Mouse (Mus musculus): ENCODE data around the gene B4galt4.

B4galt4 gene

DNA sequence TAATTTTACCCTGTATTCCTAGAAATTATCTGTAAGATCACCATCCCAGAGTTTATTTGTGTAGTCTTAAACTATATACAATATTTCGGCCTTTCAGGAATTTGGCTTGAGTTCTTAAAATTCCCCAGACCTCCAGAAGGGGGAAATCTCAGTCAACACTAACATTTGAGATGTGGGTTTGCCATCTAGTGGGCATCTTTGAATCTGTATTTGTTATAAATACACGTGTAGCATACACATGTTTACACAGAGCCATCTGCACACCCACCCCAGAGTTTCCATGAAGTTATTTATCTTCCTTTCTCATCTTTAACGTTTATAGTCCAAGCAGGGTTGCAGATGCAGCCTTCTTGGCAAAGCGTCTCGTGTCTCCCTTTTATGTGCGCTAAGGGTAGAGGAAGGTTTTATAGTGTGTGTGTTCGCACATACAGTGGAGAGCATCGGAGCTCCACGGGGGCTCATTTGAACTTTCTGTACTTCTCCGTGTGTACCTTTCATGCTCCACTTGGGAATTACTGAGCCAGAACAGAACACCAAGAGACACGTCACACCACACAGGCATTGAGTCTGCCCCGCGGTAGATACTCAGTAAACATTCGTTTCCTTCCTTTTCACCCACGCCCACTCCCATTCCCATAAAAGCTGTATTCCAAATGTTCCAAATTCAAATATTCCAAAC, 12.3 kb upstream of the B4galt4 start:
- DNase-seq = no peak

DNA sequence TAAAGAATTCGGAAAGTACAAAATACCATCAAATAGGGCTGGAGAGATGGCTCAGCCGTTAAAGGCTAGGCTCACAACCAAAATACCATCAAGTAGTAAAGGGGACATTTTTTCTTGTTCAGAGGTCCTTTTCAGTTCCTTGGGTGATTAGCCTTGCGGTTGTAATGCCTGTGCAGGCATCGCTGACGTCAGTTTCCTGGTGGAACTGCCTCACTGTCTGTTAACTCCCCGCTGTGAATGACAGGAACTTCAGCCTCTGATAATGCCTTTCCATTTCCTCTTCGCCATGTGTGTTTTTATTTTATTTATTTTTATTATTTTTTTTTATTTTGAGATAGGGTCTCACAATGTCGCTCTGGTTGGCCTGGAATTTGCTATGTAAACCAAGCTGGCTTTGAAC, 11.1 kb upstream of the B4galt4 start:
- DNase-seq = no peak

DNA sequence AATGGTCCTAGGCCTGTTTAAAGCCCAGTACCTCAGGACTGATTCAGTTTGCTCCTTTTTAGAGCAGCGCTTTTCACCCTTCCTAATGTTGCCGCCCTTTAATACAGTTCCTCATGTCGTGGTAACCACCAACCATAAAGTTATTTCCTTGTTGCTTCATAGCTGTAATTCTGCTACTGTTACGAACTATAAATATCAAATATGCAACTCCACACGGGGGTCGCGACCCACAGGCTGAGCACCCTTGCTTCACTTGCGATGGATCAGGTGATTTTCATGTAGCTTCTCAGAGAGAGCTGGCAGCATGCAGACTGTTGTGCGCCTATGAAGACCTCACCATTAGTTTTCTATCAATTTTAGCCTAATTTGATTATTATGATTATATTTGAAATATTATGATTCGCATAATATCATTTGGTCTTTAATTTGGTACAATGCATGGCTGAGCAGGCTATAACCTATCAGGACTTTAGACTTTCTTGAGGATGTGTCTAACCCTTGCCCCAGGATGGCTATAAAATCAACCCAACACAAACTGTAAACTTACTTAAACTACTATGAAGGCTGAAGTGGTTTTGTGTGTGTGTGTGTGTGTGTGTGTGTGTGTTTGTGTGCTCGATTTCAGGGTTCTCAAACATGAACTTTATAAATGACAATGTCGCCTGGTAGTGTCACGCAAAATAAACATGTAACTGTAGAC, 710 bp upstream of the B4galt4 start:
- DNase-seq = no peak

DNA sequence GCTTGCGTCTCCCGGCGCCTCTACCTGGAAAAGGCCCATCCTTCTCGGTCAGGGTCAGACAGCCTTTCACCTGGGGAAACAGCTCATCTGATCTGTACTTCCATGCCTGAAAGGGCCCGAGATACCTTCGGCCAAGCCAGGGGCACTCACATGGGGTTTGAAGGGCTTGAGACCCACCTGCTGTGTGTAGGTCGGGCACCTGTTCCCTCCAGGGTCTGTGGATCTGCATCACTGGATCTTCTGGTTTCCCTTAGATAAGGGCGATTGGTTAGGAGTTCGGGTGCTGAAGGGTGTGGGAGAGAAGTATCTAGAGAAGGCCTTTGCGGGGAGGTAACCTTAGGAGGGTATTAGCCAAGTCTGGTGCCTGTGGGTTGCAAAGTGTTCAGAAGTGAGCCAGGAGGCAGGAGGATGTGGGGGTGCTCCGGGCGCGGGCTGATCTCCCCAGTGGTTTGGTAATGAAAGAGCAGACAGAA, 631 bp downstream of the B4galt4 start:
- peak; percentile 10 for DNase-seq

DNA sequence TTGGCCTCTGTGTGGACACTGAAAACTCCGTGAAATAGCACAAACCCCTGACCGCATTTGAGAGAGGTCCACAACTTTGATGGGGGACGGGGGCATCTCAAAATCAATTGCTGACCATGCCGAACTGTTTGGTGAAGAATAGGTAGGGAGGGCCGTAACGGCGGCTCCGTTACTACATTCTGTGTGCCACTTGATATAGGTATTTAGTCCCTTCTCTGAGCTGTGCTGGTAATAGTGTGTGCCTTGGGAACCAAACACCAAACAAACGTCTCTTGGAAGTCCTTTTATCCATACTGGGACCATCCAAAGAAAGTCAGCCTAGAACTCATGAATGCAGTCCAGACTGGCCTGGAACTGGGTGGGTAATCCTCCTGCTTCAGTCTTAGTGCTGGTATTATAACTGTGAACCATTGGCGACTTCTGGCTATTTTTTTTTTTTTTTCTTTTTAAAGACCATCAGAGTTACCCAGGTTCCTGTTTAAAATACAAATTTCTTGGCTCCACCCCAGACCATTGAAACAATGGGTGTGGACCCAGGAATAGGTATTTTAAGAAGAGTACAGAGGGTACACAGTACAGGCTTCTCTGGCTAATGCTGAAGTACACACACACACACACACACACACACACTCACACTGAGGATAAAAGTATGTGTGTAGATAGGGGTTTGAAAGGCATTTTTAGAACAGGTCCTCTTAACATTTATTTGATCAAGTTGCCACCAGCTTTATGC, 2.0 kb downstream of the B4galt4 start:
- DNase-seq = no peak

DNA sequence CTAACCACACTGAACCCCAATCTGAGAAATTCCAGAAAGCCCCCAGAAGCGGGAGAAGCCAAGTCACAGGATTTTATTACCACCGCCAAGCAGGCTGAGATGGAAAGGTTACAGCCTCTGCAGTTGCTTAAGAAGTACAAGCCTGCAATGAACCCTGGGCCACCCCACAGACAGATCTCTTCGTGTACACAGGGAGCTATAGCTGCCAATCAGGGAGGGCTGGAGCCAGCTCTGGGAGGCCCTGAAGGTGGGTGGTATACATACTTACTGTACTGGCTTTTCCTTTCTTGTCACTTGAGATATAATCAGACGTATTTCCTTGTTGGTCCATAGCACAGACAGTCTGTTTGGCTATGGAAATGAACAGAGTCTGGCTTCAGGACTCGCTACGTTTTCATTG, 8.7 kb downstream of the B4galt4 start:
- no peak for DNase-seq

DNA sequence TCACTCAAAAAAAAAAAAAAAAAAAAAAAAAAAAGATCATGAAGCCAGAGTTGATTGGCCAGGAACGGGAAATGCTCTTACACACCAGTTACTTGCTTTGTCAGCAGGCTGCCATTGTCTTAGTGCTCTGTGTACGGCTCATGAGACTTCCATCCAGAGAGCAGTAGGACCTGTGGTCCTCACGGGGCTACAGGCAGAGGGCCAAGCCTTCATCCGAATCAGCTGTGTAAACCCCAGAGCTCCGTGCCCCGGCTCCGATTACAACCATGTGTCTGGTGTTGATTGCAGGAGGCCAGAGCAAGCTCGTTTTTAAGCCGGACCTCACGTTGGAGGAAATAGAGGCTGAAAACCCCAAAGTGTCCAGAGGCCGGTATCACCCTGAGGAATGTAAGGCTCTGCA, 11.6 kb downstream of the B4galt4 start:
- DNase-seq = no peak

DNA sequence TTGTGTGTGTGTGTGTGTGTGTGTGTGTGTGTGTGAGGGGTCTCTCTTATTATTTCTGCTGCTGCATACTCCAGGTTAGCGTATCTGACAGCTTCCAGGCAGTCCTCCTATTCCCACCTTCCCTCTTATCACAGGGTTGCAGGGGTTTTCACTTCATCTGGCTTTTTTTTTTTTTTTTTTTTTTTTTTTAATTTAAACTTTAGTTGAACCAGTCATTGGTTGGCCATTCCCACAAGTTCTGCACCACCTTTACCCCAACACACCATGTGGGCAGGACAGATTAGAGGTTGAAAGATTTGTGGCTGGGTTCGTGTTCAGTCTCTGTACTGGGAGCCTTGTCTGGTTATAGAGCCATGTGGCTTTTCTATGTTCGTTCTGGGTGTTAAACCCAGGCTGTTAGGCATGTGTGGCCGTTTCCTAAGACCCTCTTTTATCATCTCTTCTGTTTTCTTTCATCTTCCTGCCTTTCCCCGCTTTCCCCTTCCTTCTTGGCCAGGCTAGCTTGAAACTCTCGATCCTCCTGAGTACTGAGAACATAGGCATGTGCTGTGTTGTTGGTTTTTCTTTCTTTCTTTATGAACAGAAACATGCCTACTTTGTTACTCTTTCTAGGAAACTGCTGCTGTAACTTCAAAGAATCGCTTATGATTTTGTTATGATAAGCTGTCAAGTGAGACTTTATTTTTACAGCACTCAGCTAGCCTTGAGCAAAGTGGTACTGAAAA, 13.6 kb downstream of the B4galt4 start:
- DNase-seq = no peak

DNA sequence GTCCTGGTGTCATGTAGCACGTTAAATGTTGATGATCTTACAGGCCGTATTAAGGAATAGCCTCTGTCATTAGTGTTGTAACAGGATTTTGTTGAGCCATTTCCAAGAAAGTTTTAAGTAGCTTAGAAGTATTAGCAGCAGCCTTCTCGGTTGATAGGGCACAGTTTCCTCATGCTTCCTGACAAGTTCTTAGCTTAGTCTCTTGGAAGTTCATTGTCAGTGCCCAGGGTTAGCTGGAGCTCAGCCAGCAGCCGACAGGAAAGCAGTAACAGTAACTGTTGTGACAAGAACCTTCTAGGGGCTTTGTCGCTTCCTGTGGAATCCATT, 14.1 kb downstream of the B4galt4 start:
- DNase-seq = no peak

DNA sequence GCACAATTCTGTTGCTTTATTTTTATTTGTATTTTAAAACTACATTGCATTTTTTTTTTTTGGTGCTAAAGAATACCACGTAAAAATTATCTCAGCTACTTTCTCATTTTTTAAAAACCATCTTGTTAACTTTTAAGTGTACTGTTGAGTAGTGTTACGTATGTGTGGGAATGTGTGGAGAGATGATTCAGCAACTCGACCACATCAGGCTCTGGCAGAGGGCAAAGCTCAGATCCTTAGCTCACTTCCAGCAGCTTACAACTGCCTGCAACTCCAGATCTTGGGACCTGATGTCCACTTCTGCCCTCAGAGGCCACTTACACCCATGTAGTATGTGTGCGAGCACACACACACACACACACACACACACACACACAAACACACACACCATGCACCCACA, 14.5 kb downstream of the B4galt4 start:
- no peak for DNase-seq

DNA sequence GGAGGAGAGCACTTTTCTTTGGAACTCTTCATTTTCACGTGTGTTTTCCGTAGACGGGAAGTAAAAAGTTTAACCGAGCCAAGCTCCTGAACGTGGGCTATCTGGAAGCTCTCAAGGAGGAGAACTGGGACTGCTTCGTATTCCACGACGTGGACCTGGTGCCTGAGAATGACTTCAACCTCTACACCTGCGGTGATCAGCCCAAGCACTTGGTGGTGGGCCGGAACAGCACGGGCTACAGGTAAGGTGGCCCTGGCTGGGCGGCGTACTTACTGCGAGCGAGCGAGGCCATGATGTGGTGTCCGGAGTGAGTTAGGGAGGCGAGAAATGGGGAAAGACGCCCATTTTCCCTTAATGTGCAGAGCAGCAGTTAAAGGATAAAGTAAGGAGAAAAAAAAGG, 15.6 kb downstream of the B4galt4 start:
- no peak for DNase-seq

DNA sequence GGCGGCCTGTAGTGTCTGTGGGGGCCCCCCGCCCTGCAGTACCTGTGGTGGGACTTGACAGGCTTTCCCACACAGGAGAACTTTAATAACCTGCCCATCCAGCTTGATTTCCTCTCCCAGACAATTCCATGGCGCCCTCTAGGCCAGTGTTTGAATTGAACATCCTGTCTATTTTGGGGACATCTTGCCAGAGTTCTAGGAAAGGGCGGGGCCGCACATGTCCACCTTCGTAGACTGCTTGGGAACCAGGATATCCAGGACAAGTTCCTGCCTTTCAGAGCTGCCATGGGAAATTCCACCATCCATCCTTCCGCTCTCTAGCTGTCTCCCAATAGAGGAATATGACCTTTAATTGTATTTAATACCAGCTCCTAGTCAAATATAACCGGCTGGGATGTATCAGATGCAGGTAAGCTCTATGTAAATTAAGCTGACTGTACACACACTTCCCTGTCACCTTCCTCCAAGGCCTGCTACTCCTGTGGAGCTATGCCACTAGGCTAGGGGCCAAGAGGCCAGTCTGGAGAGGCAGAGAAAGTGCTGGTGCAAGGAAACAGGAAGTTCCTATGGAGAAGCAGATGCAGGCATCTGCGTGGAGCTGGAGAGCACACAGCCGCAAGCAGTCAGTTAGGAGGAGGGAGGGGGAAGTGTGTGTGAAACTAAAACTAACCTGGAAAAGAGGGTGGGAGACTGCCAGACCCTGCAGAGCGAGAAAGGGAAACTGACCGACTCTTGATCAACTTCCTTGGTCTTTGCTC, 16.2 kb downstream of the B4galt4 start:
- no peak for DNase-seq

DNA sequence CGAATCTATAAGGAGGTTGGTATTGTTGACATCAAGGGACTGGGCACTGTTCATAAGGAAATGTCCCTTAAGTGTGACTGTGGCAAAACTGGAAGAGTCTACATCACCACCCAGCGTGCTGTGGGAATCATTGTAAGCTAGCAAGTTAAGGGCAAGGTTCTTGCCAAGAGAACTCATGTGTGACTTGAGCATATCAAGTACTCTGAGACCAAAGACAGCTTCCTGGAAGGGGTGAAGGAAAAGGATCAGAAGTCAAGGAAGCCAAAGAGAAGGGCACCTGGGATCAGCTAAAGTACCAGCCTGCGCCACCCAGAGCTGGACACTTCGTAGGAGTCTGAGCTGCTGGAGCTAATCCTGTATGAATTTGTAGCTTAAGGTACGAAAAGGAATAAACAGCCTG, 18.2 kb downstream of the B4galt4 start:
- no peak for DNase-seq

DNA sequence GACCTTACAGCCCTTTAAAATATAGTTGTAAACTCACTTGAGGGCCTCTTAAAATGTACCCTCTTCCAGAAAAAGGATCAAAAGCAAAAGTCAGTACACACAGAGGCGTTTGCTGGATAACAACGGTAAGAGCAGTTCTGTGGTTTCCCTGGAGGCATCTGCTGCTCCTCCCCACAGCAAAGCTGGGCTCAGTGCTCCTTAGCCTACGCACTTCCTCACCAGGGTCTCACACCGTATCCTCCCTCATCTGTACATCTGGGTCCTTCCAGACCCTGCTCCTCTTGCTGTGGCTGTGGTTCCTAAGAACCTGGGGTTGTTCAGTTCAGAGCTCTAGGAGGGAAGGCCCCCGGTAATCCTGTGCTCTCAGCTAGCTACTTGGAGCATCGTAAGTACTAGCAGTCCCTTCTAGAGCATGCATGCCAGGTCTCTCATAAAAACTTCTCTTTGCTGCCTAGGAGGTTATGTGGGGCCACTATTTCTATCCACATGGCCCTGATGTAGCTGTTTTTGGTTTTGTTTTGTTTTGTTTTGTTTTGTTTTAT, 18.8 kb downstream of the B4galt4 start:
- DNase-seq = no peak

DNA sequence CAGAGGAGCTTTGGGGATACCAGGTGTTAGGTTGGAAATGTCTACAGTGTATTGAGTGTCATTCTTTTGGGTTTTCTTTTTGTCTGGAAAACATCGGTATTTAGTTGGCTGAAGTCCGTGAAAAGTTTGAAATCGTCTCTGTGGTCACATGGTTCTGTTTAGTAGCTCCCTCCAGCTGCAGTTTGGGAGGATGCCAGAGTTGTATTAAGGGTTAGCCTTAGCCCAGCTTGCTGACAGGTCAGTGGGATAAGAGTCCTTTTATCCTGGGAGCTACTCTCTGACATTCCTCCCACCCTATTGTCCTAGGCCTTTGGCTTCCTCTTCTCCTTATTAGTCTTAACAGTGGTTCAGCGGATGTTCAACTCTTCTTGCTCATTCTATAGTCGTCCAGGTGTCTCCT, 19.9 kb downstream of the B4galt4 start:
- no peak for DNase-seq

DNA sequence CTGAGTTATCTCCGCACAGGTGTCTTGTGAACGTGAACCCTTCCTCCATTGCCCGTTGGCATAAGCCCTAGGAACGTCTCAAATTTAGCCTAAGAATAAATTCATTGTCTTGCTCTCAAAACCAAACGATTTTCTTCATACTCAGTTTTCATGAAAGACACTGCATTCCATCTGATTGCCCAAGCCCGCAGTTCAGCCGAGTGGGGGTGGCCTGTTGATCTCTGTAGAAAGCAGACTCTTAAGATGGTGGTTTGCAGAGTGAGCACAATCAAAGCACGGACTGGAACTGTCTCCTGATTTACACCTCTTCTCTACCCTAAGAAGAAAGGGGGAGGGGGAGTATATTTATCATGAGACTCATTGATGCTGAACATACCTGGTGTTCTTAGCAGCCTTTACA, 20.3 kb downstream of the B4galt4 start:
- DNase-seq = no peak

DNA sequence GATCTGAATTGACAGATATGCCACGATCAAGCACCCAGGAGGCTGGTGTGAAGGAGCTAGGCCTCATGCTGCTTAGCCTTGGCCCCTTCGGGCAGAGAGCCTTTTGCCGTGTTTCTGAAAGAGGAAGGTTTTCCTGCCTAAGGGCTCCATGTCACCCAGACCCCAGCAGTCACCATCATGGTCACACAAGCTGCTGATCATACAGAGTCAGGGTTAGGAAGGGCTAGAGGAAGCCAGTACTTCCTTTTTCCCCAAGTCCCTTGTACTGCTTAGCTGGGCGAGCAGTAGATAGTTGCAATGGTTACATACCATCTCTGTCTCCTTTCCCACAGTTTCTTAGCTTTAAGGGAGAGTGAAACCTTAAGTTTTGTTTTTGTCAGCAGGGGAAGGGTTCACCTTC, 21.4 kb downstream of the B4galt4 start:
- DNase-seq = no peak

DNA sequence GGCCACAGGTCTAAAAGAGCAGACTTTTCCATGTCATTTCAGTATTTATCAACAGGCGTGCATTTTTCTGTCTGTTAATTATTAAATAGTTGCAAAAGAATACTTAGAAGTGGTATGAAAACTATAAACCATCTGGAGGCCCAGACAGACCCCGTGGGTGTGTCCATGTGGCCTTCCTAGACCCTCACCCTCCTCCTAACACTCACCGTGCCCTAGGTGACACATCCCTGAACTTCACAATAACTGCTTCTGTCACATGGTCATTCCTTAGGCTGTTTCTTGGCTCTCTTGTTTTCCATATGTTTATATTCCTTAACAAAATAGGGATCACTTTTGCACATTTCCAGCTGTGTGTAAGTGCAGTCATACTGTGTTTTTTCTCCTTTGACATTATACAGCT, 24.6 kb downstream of the B4galt4 start:
- DNase-seq = no peak

DNA sequence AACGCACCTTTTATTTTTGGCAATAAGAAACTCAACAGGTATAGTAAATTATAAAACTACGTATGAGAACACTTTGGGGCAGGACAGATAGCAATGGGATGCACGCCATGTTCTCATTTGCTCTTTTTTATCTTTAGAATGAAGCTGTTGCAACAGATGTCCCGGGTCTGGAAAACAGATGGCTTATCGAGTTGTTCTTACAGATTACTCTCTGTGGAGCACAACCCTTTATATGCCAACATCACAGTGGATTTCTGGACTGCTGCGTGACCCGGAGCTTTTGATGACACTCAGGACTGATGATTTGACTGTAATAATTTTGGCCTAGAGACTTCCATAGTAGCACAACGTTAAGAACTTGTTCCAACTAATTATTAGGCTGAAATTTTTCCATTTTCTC, 25.7 kb downstream of the B4galt4 start:
- no peak for DNase-seq

DNA sequence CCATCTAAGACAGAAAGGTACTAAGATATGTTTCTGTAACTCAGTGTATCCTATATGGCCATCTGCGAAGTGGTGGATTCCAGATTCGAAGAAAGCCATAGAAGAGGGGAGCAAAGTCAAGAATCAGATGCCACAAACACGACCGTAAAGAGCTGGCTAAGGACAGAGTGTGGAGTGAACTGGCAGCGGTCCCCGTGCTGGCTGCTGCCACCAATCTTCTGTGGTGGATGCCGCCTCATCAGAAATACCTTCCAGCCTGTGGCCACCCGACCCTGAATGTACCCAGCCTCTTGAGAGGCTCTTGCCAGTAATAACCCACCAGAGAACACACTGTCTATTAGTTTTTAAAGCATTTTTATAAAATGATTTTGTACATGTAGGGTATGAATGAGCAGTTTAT, 26.3 kb downstream of the B4galt4 start:
- DNase-seq = no peak

DNA sequence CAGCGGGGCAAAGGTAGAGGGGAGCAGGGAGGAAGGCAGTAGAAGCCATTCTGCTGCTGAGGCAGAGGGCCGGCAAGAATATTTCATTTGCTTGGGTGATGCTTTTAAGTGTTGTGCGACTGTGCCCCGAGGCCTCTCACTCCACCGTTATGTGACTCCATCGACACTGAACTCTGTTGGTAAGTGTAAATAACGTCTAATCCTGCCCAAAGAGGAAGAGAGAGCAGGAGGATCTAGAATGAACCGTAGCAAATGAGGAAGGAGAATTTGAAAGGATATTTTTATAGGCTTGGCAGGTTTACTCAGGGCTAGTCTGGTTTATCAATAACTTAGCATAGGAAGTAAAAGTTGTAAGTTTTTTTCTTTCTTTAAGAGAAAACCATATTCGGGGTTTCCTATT, 27.5 kb downstream of the B4galt4 start:
- DNase-seq = no peak

DNA sequence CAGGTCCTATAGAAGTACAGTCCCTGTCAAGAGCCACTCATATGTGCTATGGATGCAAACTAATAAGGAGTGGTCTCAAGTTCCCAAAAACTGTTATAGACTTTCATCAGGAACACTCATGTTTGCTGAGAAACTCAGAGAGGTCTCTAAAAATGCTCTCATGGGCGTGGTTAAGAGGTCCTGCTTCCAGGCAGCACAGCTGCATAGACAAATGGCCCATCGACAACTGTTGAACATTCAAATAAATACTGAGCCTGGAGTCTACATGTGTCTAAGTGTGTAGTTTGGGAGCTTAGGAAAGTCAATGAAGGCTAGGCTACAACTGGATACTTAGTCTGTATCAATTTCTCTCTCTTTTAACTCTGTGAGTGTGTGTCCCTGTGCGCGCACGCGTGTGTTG, 29.1 kb downstream of the B4galt4 start:
- DNase-seq = no peak

Measured in cerebellum, adult 11 months (tissue).